Mouse (Mus musculus) stomach, embryonic 15.5 days (tissue): ENCODE measurements around the gene Dusp1. TPM values are rescaled to one million over a fixed set of nuclear protein-coding genes. Genes with fewer than 3 reads are reported as not detected.
A peak's percentile ranks its signal among the peaks of the same experiment; 100 is the strongest.

Experiments used
- ATAC-seq: fragments of 200-750 bp; cut with Nextera tagmentation; 2 replicates; pipeline ENCODE4 v1.8.0; 2017; ENCODE audit warnings: low read depth, moderate number of reproducible peaks, moderate TSS enrichment; ENCODE audit not compliant: insufficient read depth, low FRiP score
- H3K27ac ChIP-seq: fragments of 300-500 bp; sonication (generic); 2 replicates; pipeline ENCODE4 v1.5.1; 2015; ENCODE audit warnings: mild to moderate bottlenecking, inconsistent platforms
- H3K27me3 ChIP-seq: fragments of 300-500 bp; sonication (generic); replicated peaks from 2 replicates; pipeline ENCODE4 v1.6.1; 2015; ENCODE audit warnings: inconsistent platforms
- H3K36me3 ChIP-seq: fragments of 300-500 bp; sonication (generic); 2 replicates; pipeline ENCODE4 v1.6.1; 2015; ENCODE audit warnings: inconsistent platforms
- H3K4me1 ChIP-seq: fragments of 300-500 bp; sonication (generic); 2 replicates; pipeline ENCODE4 v1.6.1; 2015; ENCODE audit warnings: inconsistent platforms
- H3K4me2 ChIP-seq: fragments of 300-500 bp; sonication (generic); 2 replicates; pipeline ENCODE4 v1.6.1; 2015; ENCODE audit warnings: mild to moderate bottlenecking, inconsistent platforms
- H3K4me3 ChIP-seq: fragments of 300-500 bp; sonication (generic); replicated peaks from 2 replicates; pipeline ENCODE4 v1.5.1; 2015; ENCODE audit warnings: inconsistent platforms
- H3K9ac ChIP-seq: fragments of 300-500 bp; sonication (generic); 2 replicates; pipeline ENCODE4 v1.6.1; 2015; ENCODE audit warnings: inconsistent platforms
- H3K9me3 ChIP-seq: fragments of 300-500 bp; sonication (generic); 2 replicates; pipeline ENCODE4 v1.6.1; 2016; ENCODE audit warnings: inconsistent platforms
- WGBS: fragments of 180-500 bp; shearing (Covaris S2); methylation state at CpG from one replicate; pipeline ENCODE4 v1.1.7; 2015; 5-methylcytosine and 5-hydroxymethylcytosine counted together
- polyA plus RNA-seq: library from polyadenylated mRNA; unstranded; fragments of >200 nt; fragmentation: Nextera tagmentation; extraction: Ambion mirVana; gene quantifications from 2 replicates; pipeline ENCODE4 v1.2.1, GENCODE M21; 2015

The Dusp1 gene
- polyA plus RNA-seq, 1 experiment from 2014 or later = 19.3 TPM

DNA sequence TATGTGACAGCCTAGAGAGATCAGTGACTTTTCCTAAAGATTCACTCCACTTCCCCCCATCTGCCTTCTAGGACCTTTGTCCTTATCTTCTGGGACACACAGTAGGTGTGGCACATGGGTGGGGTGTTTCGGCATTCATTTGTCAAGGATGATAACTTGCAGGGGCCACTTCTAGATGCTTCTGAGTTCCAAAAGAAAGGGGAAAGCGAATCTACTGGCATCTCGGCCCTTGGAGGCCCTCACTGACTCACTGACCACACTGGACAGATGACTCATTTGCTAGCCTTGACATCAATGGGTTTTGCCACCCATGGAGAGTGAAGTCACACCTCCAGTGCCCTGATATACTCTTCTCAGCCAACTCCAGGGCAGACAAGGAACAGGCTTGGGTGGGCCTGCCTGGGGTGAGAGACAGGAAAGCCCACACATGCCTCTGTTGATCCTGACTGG is 47.3 kb downstream of the Dusp1 start:
- 68% methylated on average over 3 of the region's 3 CpGs for WGBS
- peaks cover 28% of the 10 kb centered on the region for H3K4me1 ChIP-seq
- H3K27ac ChIP-seq = no peak overlapping the region
- H3K4me2 ChIP-seq = no peak overlapping the region
- peak; percentile 83; the same call in 1 of the 2 replicates for ATAC-seq
- H3K9me3 ChIP-seq = no peaks in the 10 kb centered on the region
- H3K4me3 ChIP-seq = no peak overlapping the region
- no peaks in the 10 kb centered on the region for H3K27me3 ChIP-seq
- H3K36me3 ChIP-seq = no peaks in the 10 kb centered on the region
- no peak overlapping the region for H3K9ac ChIP-seq

DNA sequence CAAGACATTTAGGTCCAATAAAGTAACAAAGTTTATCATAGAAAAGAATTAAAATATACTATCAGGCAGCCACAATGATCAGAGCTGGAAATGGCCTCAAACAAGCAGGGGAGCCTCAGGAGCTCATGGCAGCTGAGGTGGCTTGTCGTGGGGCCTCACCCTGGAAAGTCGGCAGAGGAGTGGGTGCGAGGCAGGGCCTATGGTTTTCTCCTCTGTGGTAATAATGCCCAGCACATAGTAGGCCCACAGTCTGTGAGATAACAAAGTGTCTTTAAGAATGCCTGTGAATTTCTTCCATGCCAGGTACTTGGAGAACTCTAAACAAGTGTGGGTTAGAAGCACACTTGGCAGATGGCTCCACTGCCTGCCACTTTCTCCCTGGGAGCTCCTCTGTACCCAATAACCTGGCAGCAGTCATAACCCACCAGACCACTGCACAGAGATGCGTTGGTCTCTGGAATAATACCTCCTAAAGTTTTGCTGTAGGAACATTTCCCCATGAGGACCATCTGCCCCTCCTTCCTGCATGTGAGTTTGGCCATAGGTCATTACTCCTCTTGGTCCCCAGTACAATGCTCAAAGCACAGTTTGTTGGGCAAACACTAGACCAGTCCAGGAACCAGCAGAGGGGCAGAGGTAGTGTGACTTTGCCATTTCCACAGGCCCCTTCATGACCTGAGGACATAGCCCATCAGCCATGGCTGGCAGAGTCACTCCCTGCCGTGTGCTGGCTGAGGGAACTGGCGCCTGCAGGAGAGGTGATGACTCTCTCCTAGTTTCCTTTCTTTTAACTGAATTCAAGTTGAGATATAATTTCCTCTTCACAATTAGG is 48.3 kb downstream of the Dusp1 start:
- 77% methylated on average over 6 of the region's 6 CpGs for WGBS

DNA sequence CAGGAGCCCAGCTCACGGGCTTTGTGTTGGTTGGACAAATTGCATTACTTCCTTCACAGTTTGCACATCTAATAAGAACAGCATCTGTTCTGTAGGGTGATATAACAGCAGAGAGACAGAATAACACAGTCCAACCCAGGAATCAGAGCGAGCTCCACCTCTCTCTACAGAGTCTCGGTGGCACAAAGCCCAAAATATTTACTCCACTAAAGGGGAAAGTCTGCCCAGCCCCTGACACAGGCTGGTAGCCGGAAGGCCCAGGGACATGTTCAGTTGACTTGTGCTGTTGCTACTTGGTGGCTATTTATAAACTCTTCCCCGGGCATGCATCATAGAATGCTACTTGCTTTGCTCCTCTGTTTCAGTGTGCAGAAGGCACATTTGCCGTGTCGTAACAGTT is 49.0 kb downstream of the Dusp1 start:
- Histone ChIP-seq H3K4me1 (peaks cover 34% of the 10 kb centered on the region), H3K27ac (peak overlapping the region; percentile 23; the same call in 1 of the 2 replicates), H3K27me3 (no peaks in the 10 kb centered on the region), H3K4me2 (no peak overlapping the region), H3K9me3 (no peaks in the 10 kb centered on the region), H3K4me3 (no peak overlapping the region), H3K36me3 (no peaks in the 10 kb centered on the region), H3K9ac (no peak overlapping the region)
- no peak for ATAC-seq
- WGBS = 60% methylated on average over 7 of the region's 7 CpGs

More for the DNA sequence above, 48.3 kb downstream of the Dusp1 start:
- no peak overlapping the region for H3K4me3 ChIP-seq
- no peak overlapping the region for H3K9ac ChIP-seq
- H3K9me3 ChIP-seq = no peaks in the 10 kb centered on the region
- ATAC-seq = no peak
- no peak overlapping the region for H3K27ac ChIP-seq
- peaks cover 34% of the 10 kb centered on the region for H3K4me1 ChIP-seq
- H3K27me3 ChIP-seq = no peaks in the 10 kb centered on the region
- H3K36me3 ChIP-seq = no peaks in the 10 kb centered on the region
- no peak overlapping the region for H3K4me2 ChIP-seq

DNA sequence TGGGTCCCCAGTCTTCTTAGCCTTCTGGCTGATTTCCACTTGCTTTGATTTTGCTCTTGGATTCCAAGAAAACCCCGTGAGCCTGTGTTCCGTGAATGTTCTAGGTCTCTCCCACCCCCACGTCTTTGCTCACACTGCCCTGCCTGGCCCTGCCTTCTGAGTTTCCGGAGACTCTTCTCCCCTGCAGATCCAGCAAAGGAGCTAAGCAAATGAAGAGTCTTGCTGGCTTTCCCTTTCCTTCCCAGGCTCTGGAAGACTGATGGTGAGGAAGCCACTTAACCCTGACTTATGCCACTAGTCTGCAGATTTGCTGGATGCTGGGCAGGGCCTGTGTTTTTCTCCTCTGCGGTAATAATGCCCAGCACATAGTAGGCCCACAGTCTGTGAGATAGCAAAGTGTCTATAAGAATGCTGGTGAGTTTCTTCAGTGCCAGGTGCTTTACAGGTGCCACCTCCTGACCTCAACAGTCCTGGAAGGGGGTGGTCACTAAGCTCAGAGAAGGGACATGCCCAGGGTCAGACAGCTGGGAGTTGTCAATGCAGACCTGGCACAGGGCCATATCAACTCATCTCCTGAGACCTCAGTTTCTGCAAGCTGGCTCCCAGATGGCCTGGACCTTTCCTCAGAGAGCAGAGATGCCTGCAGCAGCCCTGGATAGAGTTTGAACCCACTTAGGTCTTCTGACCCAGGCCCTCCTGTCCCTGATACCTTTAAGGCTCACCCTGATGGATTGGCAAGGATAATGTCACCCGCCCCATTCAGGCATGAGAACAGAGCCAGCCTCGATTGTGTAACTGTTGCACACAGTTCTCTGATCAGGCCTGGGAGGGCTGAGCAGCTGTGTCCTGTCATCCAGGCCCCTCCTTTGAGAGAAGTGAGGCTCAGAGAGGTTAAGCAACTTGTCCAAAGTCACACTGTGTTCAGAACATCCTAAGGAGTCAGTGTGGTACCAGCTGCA is 49.8 kb downstream of the Dusp1 start:
- no peak overlapping the region for H3K4me3 ChIP-seq
- 49% methylated on average over 7 of the region's 7 CpGs for WGBS
- no peaks in the 10 kb centered on the region for H3K36me3 ChIP-seq
- no peaks in the 10 kb centered on the region for H3K9me3 ChIP-seq
- no peak overlapping the region for H3K4me2 ChIP-seq
- no peaks in the 10 kb centered on the region for H3K27me3 ChIP-seq
- no peak overlapping the region for H3K9ac ChIP-seq
- H3K27ac ChIP-seq = peak overlapping the region; percentile 23; the same call in 1 of the 2 replicates
- ATAC-seq = no peak
- H3K4me1 ChIP-seq = peaks cover 35% of the 10 kb centered on the region

DNA sequence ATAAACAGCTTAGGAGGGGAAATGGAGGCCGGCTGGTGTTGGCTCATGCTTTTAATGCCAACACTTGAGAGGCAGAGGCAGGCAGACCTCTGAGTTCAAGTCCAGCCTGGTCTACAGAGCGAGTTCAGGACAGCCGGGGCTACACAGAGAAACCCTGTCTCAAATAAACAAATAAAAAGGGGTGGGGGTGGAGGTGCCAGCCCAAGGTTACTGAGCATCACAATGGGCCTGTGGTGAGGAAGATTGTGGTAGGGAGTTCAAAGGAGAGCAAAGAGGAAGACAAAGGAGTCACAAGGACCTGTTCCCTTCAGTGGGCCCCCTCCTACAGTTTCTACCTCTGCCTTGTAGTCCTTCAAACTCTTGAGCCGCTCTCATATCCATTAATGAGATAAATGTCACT is 50.7 kb downstream of the Dusp1 start:
- Histone ChIP-seq H3K4me2 (no peak overlapping the region), H3K9me3 (no peaks in the 10 kb centered on the region), H3K27ac (no peak overlapping the region), H3K36me3 (no peaks in the 10 kb centered on the region), H3K9ac (no peak overlapping the region), H3K4me3 (no peak overlapping the region), H3K27me3 (no peaks in the 10 kb centered on the region), H3K4me1 (peaks cover 43% of the 10 kb centered on the region)
- 63% methylated on average over 4 of the region's 4 CpGs for WGBS
- no peak for ATAC-seq

DNA sequence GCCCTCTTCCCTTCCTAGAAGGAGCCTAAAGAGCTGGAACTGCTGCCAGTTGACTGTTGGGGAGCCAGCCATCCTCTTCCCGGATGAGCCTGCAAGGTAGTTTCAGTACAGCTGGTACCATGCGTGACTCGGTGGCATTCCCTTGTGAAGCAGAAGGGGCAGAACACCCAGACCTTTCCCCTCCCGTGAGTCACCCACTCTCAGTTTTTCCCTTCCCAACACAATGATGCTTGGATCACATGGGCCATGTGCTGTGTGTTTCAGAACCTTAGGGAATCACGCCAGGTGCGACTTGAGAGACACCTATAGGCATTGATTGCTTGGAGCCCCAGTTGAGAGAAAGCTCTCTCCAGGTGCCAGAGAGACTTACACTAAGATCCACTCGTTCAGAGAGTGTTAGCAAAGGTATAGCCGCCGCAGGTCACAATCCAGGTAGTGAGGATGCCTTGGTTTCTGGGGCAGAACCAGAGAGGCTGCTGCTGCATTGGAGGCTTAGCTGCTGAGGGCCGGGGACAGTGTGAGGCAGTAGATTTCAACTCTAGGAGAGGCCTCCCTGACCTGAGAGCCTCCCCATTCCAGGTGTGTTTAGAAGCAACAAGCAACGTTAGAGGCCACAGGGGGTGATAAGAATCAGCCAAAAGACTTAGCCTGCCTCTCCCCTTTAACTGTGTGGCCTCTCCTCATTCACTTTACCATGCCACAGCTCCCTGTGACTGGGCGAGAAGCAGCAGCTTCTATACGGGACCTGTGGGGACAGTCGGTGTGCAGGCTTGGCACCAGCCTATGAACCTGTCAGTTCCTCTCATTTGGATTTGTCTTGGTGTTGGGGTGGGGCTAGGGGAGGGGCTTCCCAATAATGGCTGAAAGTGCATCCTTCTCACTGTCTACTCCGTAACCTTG is 51.5 kb downstream of the Dusp1 start:
- Histone ChIP-seq H3K36me3 (no peaks in the 10 kb centered on the region), H3K27ac (no peak overlapping the region), H3K4me3 (no peak overlapping the region), H3K9me3 (no peaks in the 10 kb centered on the region), H3K27me3 (no peaks in the 10 kb centered on the region), H3K4me2 (no peak overlapping the region), H3K9ac (no peak overlapping the region), H3K4me1 (peaks cover 47% of the 10 kb centered on the region)
- no peak for ATAC-seq
- 74% methylated on average over 15 of the region's 15 CpGs for WGBS

DNA sequence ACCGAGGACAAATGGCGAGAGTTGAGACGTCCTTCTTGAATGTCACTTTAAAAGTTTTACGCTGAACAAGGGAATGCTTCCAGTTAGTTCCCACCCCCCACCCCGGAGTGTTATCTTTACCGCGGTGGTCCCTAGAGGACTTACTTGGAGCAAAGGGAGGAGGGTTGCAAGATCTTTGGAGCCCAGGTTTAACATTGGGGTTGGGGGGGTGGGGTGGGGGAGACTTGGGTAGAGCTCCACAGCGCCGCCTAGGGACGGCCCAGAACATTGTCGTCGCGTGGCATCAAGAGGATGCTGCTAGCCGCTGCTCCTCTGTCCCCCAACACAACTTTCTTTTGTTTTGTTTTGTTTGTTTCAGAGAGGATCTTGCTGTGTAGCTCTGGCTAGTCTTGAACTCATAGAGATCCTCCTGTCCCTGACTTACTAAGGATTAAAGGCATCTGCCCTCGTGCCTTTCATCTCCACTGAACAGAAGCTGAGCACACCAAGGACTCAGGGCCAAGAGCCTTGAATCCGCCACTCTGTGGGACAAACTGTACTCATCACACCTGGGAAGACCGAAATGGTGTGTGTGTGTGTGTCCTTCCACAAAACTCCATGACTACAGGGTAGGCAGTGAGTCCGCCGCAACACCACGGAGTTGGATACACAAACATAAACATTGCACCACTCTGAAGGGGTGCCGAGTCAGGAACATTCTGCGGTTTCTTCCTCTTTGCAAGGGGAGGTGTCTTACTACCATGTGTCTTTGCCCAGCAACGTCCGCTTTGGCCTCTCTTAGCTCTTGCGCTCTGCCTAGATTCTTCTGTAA is 52.8 kb downstream of the Dusp1 start:
- Histone ChIP-seq H3K4me3 (peak overlapping the region; percentile 73), H3K4me1 (peaks cover 59% of the 10 kb centered on the region), H3K27ac (peak overlapping the region; percentile 98), H3K4me2 (peak overlapping the region; percentile 89), H3K36me3 (no peaks in the 10 kb centered on the region), H3K9ac (peak overlapping the region; percentile 59; the same call in 1 of the 2 replicates), H3K9me3 (no peaks in the 10 kb centered on the region), H3K27me3 (no peaks in the 10 kb centered on the region)
- ATAC-seq = peak; percentile 13
- 22% methylated on average over 25 of the region's 25 CpGs for WGBS

DNA sequence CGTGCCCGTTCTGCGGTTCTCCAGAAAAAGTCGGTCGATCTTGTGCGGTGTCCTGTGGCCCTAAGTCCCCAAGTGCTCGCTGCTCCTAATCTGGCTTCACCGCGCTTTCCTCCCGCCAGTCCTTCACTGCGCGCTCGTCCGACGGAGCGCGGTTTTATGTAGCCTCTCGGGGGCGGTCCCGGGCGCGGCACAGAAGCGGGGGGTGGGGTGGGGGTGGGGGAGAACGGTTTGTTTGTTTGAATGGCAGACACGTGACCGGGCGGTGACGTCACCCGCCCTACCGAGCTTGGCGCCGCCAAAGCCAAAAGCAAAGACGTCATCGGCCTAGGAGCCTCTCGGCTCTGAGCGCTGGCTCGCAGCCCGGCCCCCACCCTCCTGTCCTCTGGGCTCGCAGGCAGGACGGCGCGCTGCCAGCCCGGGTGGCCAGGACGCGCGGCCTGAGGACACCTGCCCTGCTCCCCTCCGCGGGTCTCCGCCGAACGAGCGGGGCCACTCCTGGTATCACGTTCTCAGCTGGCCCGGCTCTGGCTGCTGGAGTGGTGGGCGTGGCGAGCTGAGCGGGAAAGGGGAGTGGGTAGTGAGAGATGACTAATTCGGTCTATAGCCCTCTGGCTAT is 53.5 kb downstream of the Dusp1 start:
- no peaks in the 10 kb centered on the region for H3K27me3 ChIP-seq
- H3K4me1 ChIP-seq = peaks cover 65% of the 10 kb centered on the region
- H3K4me3 ChIP-seq = peak overlapping the region; percentile 73
- peak; percentile 88 for ATAC-seq
- H3K27ac ChIP-seq = peak overlapping the region; percentile 98
- H3K9me3 ChIP-seq = no peaks in the 10 kb centered on the region
- H3K9ac ChIP-seq = peak overlapping the region; percentile 79
- under 1% methylated on average over 54 of the region's 58 CpGs for WGBS
- H3K4me2 ChIP-seq = peak overlapping the region; percentile 89
- no peaks in the 10 kb centered on the region for H3K36me3 ChIP-seq

DNA sequence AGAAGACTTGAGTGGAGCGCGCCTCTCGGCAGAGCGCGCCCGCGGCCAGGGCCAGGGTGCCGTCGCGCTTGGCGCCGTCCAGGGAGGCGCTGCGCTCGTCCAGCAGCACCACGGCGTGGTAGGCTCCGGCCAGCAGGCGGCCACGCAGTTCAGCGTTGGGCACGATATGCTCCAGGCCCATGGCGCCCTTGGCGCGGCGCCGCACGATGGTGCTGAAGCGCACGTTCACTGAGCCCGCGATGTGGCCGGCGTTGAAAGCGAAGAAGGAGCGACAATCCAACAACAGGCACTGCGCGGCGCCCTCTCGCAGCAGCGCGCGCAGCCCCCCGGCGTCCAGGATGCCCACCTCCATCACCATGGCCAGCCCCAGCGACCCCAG is 54.0 kb downstream of the Dusp1 start:
- 0% methylated on average over 46 of the region's 46 CpGs for WGBS
- H3K4me2 ChIP-seq = peak overlapping the region; percentile 89
- peak overlapping the region; percentile 98 for H3K27ac ChIP-seq
- H3K9me3 ChIP-seq = no peaks in the 10 kb centered on the region
- peak overlapping the region; percentile 79 for H3K9ac ChIP-seq
- ATAC-seq = peak; percentile 78
- H3K4me1 ChIP-seq = peaks cover 67% of the 10 kb centered on the region
- peak overlapping the region; percentile 73 for H3K4me3 ChIP-seq
- H3K36me3 ChIP-seq = no peaks in the 10 kb centered on the region
- H3K27me3 ChIP-seq = no peaks in the 10 kb centered on the region
